ENCODE assay signal across 10 mouse cellular contexts in the genomic region with DNA sequence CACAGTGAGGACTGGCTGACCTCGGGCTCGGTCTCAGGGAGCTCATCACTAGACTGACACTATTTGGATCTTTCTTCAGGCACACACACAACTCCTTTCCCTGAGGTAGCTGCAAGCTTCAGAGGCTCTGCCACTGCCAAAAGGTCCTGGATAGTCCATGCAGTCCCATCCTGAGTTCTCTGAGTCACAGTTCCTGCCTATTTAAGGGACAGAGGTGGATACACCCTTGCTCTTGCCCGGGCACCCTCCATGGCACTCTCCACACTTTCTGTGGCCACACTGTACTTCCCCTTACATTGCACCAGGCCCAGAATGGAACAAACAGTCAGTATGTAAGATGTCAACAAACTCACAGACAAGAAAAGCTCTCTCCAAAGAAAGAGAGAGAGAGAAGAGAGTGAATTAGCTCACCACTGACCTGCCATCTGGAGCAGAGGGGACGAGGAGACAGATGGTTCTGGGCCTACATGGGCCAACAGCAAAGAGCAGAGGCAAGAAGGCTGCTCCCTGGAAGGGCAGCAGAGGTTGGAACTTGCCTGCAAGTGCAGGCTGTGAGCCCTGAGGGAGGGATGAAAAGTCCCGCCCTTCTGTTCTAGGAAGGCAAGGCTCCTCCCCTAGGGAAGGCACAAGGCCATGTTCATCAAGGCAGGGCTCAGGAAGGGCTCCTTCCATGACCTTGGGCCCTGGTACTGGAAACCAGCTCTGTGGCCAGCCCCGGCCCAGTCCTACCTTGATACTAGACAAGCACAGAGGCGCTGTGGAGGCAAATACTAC. TPM values are rescaled to one million over a fixed set of nuclear protein-coding genes. Genes with fewer than 3 reads are reported as not detected.
DNase-seq lines count a peak whose midpoint lies in the region; ATAC-seq and TF ChIP-seq lines count a peak whose summit lies in the region.
"Had no signal": no experiment of that assay in that cellular context is flagged by ENCODE, and none has a peak within 500 bp of the region (broad histone marks: within the 10 kb centered on the region; RNA-seq: fewer than 3 reads in every experiment).

No protein-coding gene starts in this region.

- no peaks in the 10 kb centered on the region for H3K27me3 ChIP-seq in kidney, adult 2 months (replicated peaks; ENCODE audit: control insufficient read depth, insufficient read depth, low read length)
- H3K27me3 ChIP-seq in kidney, embryonic 16.5 days (ENCODE audit: insufficient read depth, low read length), result no peaks in the 10 kb centered on the region
- H3K27me3 ChIP-seq in heart, embryonic 10.5 days (ENCODE audit: insufficient read depth, poor library complexity, severe bottlenecking), result no peaks in the 10 kb centered on the region
- H3K27me3 ChIP-seq: limb, embryonic 12.5 days had no signal

- 61% methylated on average over 7 of the region's 7 CpGs for WGBS in kidney, adult 2 months
- WGBS in kidney, embryonic 16.5 days, result 79% methylated on average over 7 of the region's 7 CpGs
- WGBS in heart, embryonic 10.5 days, result 81% methylated on average over 7 of the region's 7 CpGs

- H3K36me3 ChIP-seq in kidney, adult 2 months (ENCODE audit: control insufficient read depth, insufficient read depth, low read length), result no peaks in the 10 kb centered on the region; the same call in 1 of the 2 replicates
- peaks cover 17% of the 10 kb centered on the region; the same call in 1 of the 2 replicates for H3K36me3 ChIP-seq in kidney, embryonic 16.5 days (ENCODE audit: insufficient read depth, low read length)
- H3K36me3 ChIP-seq in heart, embryonic 10.5 days, result peaks cover 28% of the 10 kb centered on the region

- no peak overlapping the region for H3K4me3 ChIP-seq in kidney, adult 2 months (ENCODE audit: insufficient read depth, low read depth, low read length)
- no peak overlapping the region for H3K4me3 ChIP-seq in kidney, embryonic 16.5 days (ENCODE audit: low read length)
- no peak overlapping the region for H3K4me3 ChIP-seq in heart, embryonic 10.5 days
- H3K4me3 ChIP-seq: limb, embryonic 12.5 days had no signal

- H3K27ac ChIP-seq in kidney, adult 2 months (ENCODE audit: insufficient read depth, low read depth, low read length), result peak overlapping the region; percentile 88
- no peak overlapping the region for H3K27ac ChIP-seq in kidney, embryonic 16.5 days (ENCODE audit: low read length)
- H3K27ac ChIP-seq in heart, embryonic 10.5 days, result no peak overlapping the region
- H3K27ac ChIP-seq: limb, embryonic 12.5 days had no signal

- no peaks in the 10 kb centered on the region for H3K9me3 ChIP-seq in kidney, embryonic 16.5 days (ENCODE audit: low read length)
- no peaks in the 10 kb centered on the region for H3K9me3 ChIP-seq in heart, embryonic 10.5 days
- H3K9me3 ChIP-seq: limb, embryonic 12.5 days had no signal

- no peak for TF ChIP-seq CTCF in kidney, adult 2 months (conservative IDR thresholded peaks at IDR 0.05; ENCODE audit: insufficient read depth, insufficient read length, low read depth, low read length)

- peak; percentile 79 for DNase-seq in kidney, adult 2 months
- peak; percentile 46 to 76 for DNase-seq in adrenal gland, adult 18-20 months (ENCODE audit: low spot score in 2 of 2)
- DNase-seq in layer of hippocampus, adult 18-20 months (ENCODE audit: low spot score in 2 of 2), result no peak
- DNase-seq in heart, embryonic 10.5 days (ENCODE audit: low spot score), result no peak
- DNase-seq: right cerebral cortex, postnatal 4 days had no signal

- peaks cover 48% of the 10 kb centered on the region for H3K4me1 ChIP-seq in kidney, adult 2 months (ENCODE audit: control insufficient read depth, insufficient read depth, low read length)
- H3K4me1 ChIP-seq in kidney, embryonic 16.5 days (ENCODE audit: insufficient read depth, low read length), result peaks cover 22% of the 10 kb centered on the region
- peaks cover 49% of the 10 kb centered on the region for H3K4me1 ChIP-seq in heart, embryonic 10.5 days

- no peak for ATAC-seq in kidney, embryonic 16.5 days (ENCODE audit: low FRiP score, low TSS enrichment)
- peak; percentile 48 for ATAC-seq in erythroblast, adult 5-6 weeks (replicated peaks; ENCODE audit: low FRiP score, poor library complexity, severe bottlenecking)
- peak; percentile 65 for ATAC-seq in megakaryocyte, adult 5-6 weeks (ENCODE audit: poor library complexity, severe bottlenecking)
- no peak for ATAC-seq in inflammation-experienced regulatory T-cells, adult 6 months

- H3K4me2 ChIP-seq in kidney, embryonic 16.5 days (replicated peaks; ENCODE audit: low read depth, low read length), result no peak overlapping the region
- H3K4me2 ChIP-seq: limb, embryonic 12.5 days had no signal

- no peak for TF ChIP-seq POLR2A in kidney, adult 2 months (IDR thresholded peaks at IDR 0.05; ENCODE audit: low read depth, low read length)

- no peak overlapping the region for H3K9ac ChIP-seq in kidney, embryonic 16.5 days (replicated peaks; ENCODE audit: low read length)
- H3K9ac ChIP-seq: limb, embryonic 12.5 days had no signal

RNA-seq across cellular contexts. Expression of a gene that starts 37.2 kb away (rescaled TPM):
- 29.3 and 31.1 TPM in 2 replicates for polyA plus RNA-seq in kidney, adult 2 months (2012; rRNA removed)
- 22.5 and 23.3 TPM in 2 replicates for polyA plus RNA-seq in kidney, embryonic 16.5 days (2015; fragmentation: Nextera tagmentation; extraction: Ambion mirVana)
- 10 to 100 TPM; 41.2 to 71.7 TPM for total RNA-seq in adrenal gland, adult 18-20 months (2021)
- total RNA-seq in erythroblast, adult 5-6 weeks (2015; ENCODE audit: low replicate concordance), result 119 and 143 TPM in 2 replicates
- 126 and 169 TPM in 2 replicates for total RNA-seq in erythroblast, adult 5-6 weeks (2017; ENCODE audit: low replicate concordance)
- total RNA-seq in megakaryocyte, adult 5-6 weeks (2015), result 21.7 and 26.3 TPM in 2 replicates
- total RNA-seq in megakaryocyte, adult 5-6 weeks (2017), result 11.3 and 18.9 TPM in 2 replicates
- total RNA-seq in layer of hippocampus, adult 18-20 months (2021), result 10 to 100 TPM; 50.6 to 51.7 TPM
- polyA plus RNA-seq in heart, embryonic 10.5 days (2016; fragmentation: Nextera tagmentation; extraction: Ambion mirVana), result 17.7 and 18.4 TPM in 2 replicates
- polyA plus RNA-seq in inflammation-experienced regulatory T-cells, adult 6 months (2017; shearing (Covaris generic)), result 10 to 100 TPM; 53.1 to 85.7 (median 80.7) TPM

Comparison
In these comparisons a context has a peak if more than half of its experiments do, and no peak if none do; other contexts are left out.
1. DNase-seq: peak in kidney, adult 2 months (single experiment) and adrenal gland, adult 18-20 months (2 of 2); none in layer of hippocampus, adult 18-20 months (0 of 2) and heart, embryonic 10.5 days (single experiment).
2. ATAC-seq: peak in erythroblast, adult 5-6 weeks (single experiment) and megakaryocyte, adult 5-6 weeks (single experiment); none in kidney, embryonic 16.5 days (single experiment) and inflammation-experienced regulatory T-cells, adult 6 months (single experiment).